Mouse (Mus musculus) cerebellum, adult 2 months (tissue): ENCODE data around the gene Gpr75.

Experiments used
- CTCF ChIP-seq: fragments of 200-500 bp; IDR thresholded peaks from 2 replicates; pipeline ENCODE4 v1.5.1; 2011; ENCODE audit warnings: low read depth, mild to moderate bottlenecking, control low read depth, low read length, moderate library complexity, borderline replicate concordance; ENCODE audit not compliant: insufficient read depth
- POLR2A ChIP-seq: fragments of 200-500 bp; IDR thresholded peaks from 2 replicates; pipeline ENCODE4 v1.6.1; 2011; ENCODE audit warnings: low read length, control low read depth, borderline replicate concordance; ENCODE audit not compliant: insufficient read depth

DNA sequence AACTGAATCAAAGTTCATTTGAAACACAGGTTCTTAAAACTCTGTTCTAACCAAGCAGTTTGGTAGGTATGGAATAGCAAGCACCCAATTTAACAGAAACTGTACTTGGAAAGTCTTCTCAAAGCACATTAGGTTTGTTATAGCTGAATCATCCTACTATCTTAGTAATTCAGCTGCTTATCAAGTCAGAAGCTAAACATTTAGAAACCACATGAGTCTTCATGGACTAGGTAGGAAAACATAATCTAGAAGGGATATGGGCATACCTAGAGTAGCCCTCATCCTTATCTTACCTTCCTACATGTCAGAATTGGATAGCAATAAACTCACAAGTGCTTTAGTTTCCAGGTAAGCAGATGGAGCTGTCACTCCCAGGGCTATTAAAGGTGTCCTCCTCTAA, 42.9 kb downstream of the Gpr75 start:
- no peak for TF ChIP-seq CTCF
- TF ChIP-seq POLR2A = no peak
